Mouse (Mus musculus): ENCODE results near the gene Col4a3bp.

- TF ChIP-seq TCF12 (IDR thresholded peaks at IDR 0.05; ENCODE audit: low read depth, low read length) (peak; percentile 81), CTCF (conservative IDR thresholded peaks at IDR 0.05 in 1 of 2, IDR thresholded peaks at IDR 0.05 in 1 of 2; ENCODE audit: low read depth in 2 of 2, low read length in 2 of 2) (no peak), POLR2A (IDR thresholded peaks at IDR 0.05; ENCODE audit: low read depth, low read length) (peak; percentile 90), EP300 (IDR thresholded peaks at IDR 0.05; ENCODE audit: low read length) (no peak), USF1 (IDR thresholded peaks at IDR 0.05; ENCODE audit: low read depth, low read length) (no peak), PAX5 (IDR thresholded peaks at IDR 0.05; ENCODE audit: low read length) (no peak), GABPA (IDR thresholded peaks at IDR 0.05; ENCODE audit: insufficient replicate concordance, low read depth, low read length) (peak; percentile 57; the same call in 1 of the 2 replicates)
Measured at GRCm38 (mm10) chr13:96542081-96542889, at the start of gene Col4a3bp, which contains the start of gene Polk.

All from CH12.LX (cell line).